Mouse (Mus musculus) liver, postnatal 0 days (tissue): Measurements from ENCODE around the gene Rffl. TPM values are rescaled to one million over a fixed set of nuclear protein-coding genes. Genes with fewer than 3 reads are reported as not detected.

Experiments used
- ATAC-seq: fragments of 200-750 bp; cut with Nextera tagmentation; 2 replicates; pipeline ENCODE4 v1.8.0; 2017; ENCODE audit warnings: mild to moderate bottlenecking, moderate library complexity
- DNase-seq: peaks from one replicate; pipeline ENCODE4 v3.0.0-alpha.2; 2016
- H3K27ac ChIP-seq: fragments of 300-500 bp; sonication (generic); 2 replicates; pipeline ENCODE4 v1.5.1; 2014; ENCODE audit warnings: antibody characterized with exemption, moderate library complexity, mild to moderate bottlenecking, low read depth
- H3K27me3 ChIP-seq: fragments of 300-500 bp; sonication (generic); 2 replicates; pipeline ENCODE4 v1.6.1; 2014; ENCODE audit warnings: low read length, control low read depth, mixed read lengths; ENCODE audit not compliant: insufficient read depth
- H3K36me3 ChIP-seq: fragments of 300-500 bp; sonication (generic); replicated peaks from 2 replicates; pipeline ENCODE4 v1.6.1; 2014; ENCODE audit warnings: mild to moderate bottlenecking, control low read depth, low read length, moderate library complexity, mixed read lengths; ENCODE audit not compliant: insufficient read depth
- H3K4me1 ChIP-seq: fragments of 300-500 bp; sonication (generic); 2 replicates; pipeline ENCODE4 v1.6.1; 2014; ENCODE audit warnings: antibody characterized with exemption, mild to moderate bottlenecking, control low read depth; ENCODE audit not compliant: insufficient read depth
- H3K4me2 ChIP-seq: fragments of 300-500 bp; sonication (generic); 2 replicates; pipeline ENCODE4 v1.6.1; 2014; ENCODE audit warnings: low read depth, mild to moderate bottlenecking, low read length, moderate library complexity, mixed read lengths
- H3K4me3 ChIP-seq: fragments of 300-500 bp; sonication (generic); 2 replicates; pipeline ENCODE4 v1.5.1; 2014; ENCODE audit warnings: low read depth, low read length
- H3K9ac ChIP-seq: fragments of 300-500 bp; sonication (generic); replicated peaks from 2 replicates; pipeline ENCODE4 v1.6.1; 2014; ENCODE audit warnings: mild to moderate bottlenecking, moderate library complexity
- H3K9me3 ChIP-seq: fragments of 300-500 bp; sonication (generic); 2 replicates; pipeline ENCODE4 v1.6.1; 2016; ENCODE audit warnings: mild to moderate bottlenecking, control low read depth, low read length, mixed read lengths
- CTCF ChIP-seq: sonication (generic); IDR thresholded peaks from 2 replicates; pipeline ENCODE4 v1.5.1; 2016; ENCODE audit warnings: antibody characterized with exemption, low read depth
- EP300 ChIP-seq: IDR thresholded peaks from 2 replicates; pipeline ENCODE4 v1.6.1; 2016; ENCODE audit warnings: antibody characterized with exemption, low read depth, mild to moderate bottlenecking
- WGBS: fragments of 180-500 bp; shearing (Covaris S2); extraction: QIAGEN DNeasy Blood & Tissue Kit; methylation state at CpG from one replicate; pipeline ENCODE4 v1.1.7; 2014; ENCODE audit not compliant: insufficient replicate concordance; 5-methylcytosine and 5-hydroxymethylcytosine counted together
- polyA plus RNA-seq: library from polyadenylated mRNA; unstranded; fragments of >200 nt; fragmentation: Nextera tagmentation; extraction: Ambion mirVana; gene quantifications from 2 replicates; pipeline ENCODE4 v1.2.1, GENCODE M21; 2015

Gene Rffl
- polyA plus RNA-seq, 1 experiment from 2014 or later = 11.3 TPM

DNA sequence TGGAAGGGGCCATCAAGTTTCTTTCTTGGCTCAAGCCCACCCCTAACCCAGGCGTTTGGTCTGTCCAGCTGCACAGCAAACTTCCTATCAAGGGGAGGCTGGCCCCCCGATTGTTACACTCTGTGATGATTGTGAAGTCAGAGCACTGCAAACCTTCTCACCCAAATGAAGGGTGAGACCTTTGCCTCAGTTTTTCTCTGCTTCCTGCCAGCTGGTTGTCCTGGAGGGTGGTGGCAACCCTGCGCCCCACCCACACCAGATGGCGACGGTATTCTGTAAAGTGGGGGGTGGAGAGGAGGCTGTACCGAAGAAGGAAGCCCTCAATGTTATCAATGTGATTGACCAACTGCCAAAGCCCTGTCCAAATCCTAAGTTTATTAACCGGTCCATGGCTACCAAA lies 20.9 kb upstream of the Rffl start, which contains the start of gene Fndc8:
Gene Fndc8 (plus strand): TSS at position 189 of the 400 bp plus-strand sequence.
- no peak within 1 kb of the TSS for H3K27ac ChIP-seq
- no peaks in the 10 kb centered on the region for H3K9me3 ChIP-seq

GRCm38 (mm10) chr11:82890342-82890762 lies 19.3 kb upstream of the Rffl start, which contains the start of gene Rad51d:
Gene Rad51d (minus strand): TSS chr11:82890614.
- H3K27me3 ChIP-seq = no peaks in the 10 kb centered on the region
- no peaks in the 10 kb centered on the region for H3K9me3 ChIP-seq
- H3K4me1 ChIP-seq = peaks cover 16% of the 10 kb centered on the region
- peak within 1 kb of the TSS; percentile 59 for H3K4me3 ChIP-seq
- H3K4me2 ChIP-seq = peak within 1 kb of the TSS; percentile 90
- no peaks in the 10 kb centered on the region for H3K36me3 ChIP-seq
- DNase-seq (peak; percentile 98), ATAC-seq (peak; percentile 93)
- 0% methylated on average over 26 of the region's 26 CpGs for WGBS
- TF ChIP-seq CTCF (peak; percentile 98), EP300 (no peak)
- H3K9ac ChIP-seq = peak within 1 kb of the TSS; percentile 79
- H3K27ac ChIP-seq = peak within 1 kb of the TSS; percentile 76

More for the DNA sequence above, 20.9 kb upstream of the Rffl start, which contains the start of gene Fndc8:
- TF ChIP-seq CTCF (no peak), EP300 (no peak)
- ATAC-seq = no peak
- Histone ChIP-seq H3K9ac (no peak within 1 kb of the TSS), H3K4me3 (no peak within 1 kb of the TSS), H3K27me3 (no peaks in the 10 kb centered on the region), H3K36me3 (no peaks in the 10 kb centered on the region), H3K4me1 (peaks cover 16% of the 10 kb centered on the region), H3K4me2 (no peak within 1 kb of the TSS)
- 50% methylated on average over 7 of the region's 7 CpGs for WGBS
- DNase-seq = no peak

DNA sequence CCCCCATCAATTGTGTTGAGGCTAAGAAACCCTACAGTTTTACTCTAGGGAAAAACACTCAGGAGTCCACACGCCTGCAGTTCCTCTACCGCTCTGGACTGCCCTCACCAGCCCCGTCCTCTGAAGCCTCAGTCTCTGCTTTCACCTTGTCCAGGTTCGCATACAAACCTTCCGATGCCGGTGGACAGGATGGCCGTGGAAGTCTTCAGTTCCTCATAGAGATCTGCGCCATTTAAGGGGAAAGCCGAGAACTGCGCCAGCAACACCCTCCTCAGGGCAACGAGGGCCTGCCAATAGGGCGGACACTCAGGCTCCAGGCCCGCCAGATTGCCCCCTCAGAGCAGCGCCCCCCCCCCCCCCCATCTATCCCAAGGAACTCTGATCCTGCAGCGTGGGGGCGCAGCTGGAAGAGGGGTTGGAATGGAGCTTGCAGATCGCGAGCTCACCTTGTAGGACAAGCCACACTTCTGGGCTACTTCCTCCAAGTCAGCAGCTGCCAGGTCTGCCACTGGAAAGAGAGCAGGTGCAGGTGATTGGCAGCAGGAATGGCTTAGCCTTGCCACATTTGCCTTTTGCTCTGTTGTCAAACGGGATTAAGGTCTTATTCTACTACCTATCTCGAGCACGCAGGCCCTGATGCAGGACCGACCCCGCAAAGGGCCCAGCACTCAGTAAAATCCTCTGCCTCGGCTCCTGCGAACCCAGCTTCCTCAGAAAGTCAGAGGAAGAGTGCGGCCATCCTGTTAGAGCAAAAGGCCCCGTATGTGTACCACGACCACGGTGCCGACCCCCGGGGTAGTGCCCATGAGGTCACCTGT lies 18.7 kb upstream of the Rffl start:
- H3K4me1 ChIP-seq = peaks cover 16% of the 10 kb centered on the region
- H3K4me3 ChIP-seq = peak overlapping the region; percentile 59
- no peaks in the 10 kb centered on the region for H3K36me3 ChIP-seq
- TF ChIP-seq CTCF = no peak
- no peak for TF ChIP-seq EP300
- DNase-seq (peak; percentile 44), ATAC-seq (peak; percentile 61)
- H3K27me3 ChIP-seq = no peaks in the 10 kb centered on the region
- peak overlapping the region; percentile 90 for H3K4me2 ChIP-seq
- WGBS = 2% methylated on average over 31 of the region's 31 CpGs
- no peaks in the 10 kb centered on the region for H3K9me3 ChIP-seq
- H3K27ac ChIP-seq = peak overlapping the region; percentile 76
- peak overlapping the region; percentile 79 for H3K9ac ChIP-seq

GRCm38 (mm10) chr11:82888491-82888946 lies 17.5 kb upstream of the Rffl start:
- TF ChIP-seq CTCF = no peak
- H3K27me3 ChIP-seq = no peaks in the 10 kb centered on the region
- H3K9ac ChIP-seq = no peak overlapping the region
- peak overlapping the region; percentile 90 for H3K4me2 ChIP-seq
- ATAC-seq = no peak
- no peaks in the 10 kb centered on the region for H3K36me3 ChIP-seq
- 64% methylated on average over 10 of the region's 10 CpGs for WGBS
- DNase-seq = no peak
- H3K27ac ChIP-seq = no peak overlapping the region
- no peaks in the 10 kb centered on the region for H3K9me3 ChIP-seq
- peaks cover 16% of the 10 kb centered on the region for H3K4me1 ChIP-seq
- H3K4me3 ChIP-seq = no peak overlapping the region

DNA sequence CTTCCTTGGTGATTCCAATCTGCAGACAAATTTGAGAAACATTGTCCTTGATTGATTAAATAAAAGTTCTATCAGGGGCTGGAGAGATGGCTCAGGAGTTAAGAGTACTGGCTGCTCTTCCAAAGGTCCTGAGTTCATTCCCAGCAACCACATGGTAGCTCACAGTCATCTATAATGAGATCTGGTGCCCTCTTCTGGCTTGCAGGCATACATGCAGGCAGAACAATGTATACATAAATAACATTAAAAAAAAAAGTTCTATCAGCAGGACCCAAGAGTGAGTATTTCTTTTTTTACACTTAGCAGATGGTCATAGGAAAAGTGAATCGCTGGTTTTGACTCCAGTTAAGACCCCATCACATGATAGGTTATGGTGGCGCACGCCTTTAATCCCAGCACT lies 15.5 kb upstream of the Rffl start:
- H3K4me3 ChIP-seq = no peak overlapping the region
- peaks cover 12% of the 10 kb centered on the region; the same call in 1 of the 2 replicates for H3K36me3 ChIP-seq
- no peak overlapping the region for H3K4me2 ChIP-seq
- H3K27ac ChIP-seq = no peak overlapping the region
- no peaks in the 10 kb centered on the region for H3K27me3 ChIP-seq
- no peak overlapping the region for H3K9ac ChIP-seq
- no peaks in the 10 kb centered on the region for H3K9me3 ChIP-seq
- ATAC-seq = no peak
- 82% methylated on average over 3 of the region's 3 CpGs for WGBS
- no peak for DNase-seq
- TF ChIP-seq CTCF = peak; percentile 80
- TF ChIP-seq EP300 = no peak
- H3K4me1 ChIP-seq = peaks cover 16% of the 10 kb centered on the region

- WGBS = 86% methylated on average over 8 of the region's 8 CpGs
- Histone ChIP-seq H3K4me1 (no peaks in the 10 kb centered on the region), H3K9ac (no peak overlapping the region), H3K4me2 (no peak overlapping the region), H3K36me3 (peaks cover 13% of the 10 kb centered on the region; the same call in 1 of the 2 replicates), H3K27me3 (no peaks in the 10 kb centered on the region), H3K9me3 (no peaks in the 10 kb centered on the region), H3K27ac (no peak overlapping the region), H3K4me3 (no peak overlapping the region)
- TF ChIP-seq EP300 (no peak), CTCF (no peak)
- DNase-seq (no peak), ATAC-seq (no peak)
Observed at GRCm38 (mm10) chr11:82883180-82883579, 12.2 kb upstream of the Rffl start.
